In genomic region chr17:49935602-49936205, GRCm38 (mm10) we compare ENCODE assay signal across 8 mouse cellular contexts.
DNase-seq lines count a peak whose midpoint lies in the region; ATAC-seq and TF ChIP-seq lines count a peak whose summit lies in the region.

No protein-coding gene starts in this region.

- WGBS in limb, embryonic 10.5 days, result 6% methylated on average over 4 of the region's 4 CpGs
- whole genome bisulfite sequencing in midbrain, postnatal 0 days, result 0% methylated on average over 4 of the region's 4 CpGs

- intact Hi-C loops in gastrocnemius, adult 2 months (cut with DNase I), result loop anchor here (5.0 kb wide), 2 partner anchors 302 to 862 kb away; no protein-coding TSS in a partner anchor

- H3K4me1 ChIP-seq in limb, embryonic 10.5 days, result peaks cover 8% of the 10 kb centered on the region; the same call in 1 of the 2 replicates
- no peaks in the 10 kb centered on the region for H3K4me1 ChIP-seq in midbrain, postnatal 0 days (ENCODE audit: insufficient read depth, low read length)

- ATAC-seq in midbrain, postnatal 0 days (ENCODE audit: low FRiP score), result peak; percentile 77

- H3K27me3 ChIP-seq in limb, embryonic 10.5 days (ENCODE audit: low read depth, poor library complexity, severe bottlenecking), result peaks cover 9% of the 10 kb centered on the region; the same call in 1 of the 2 replicates
- 0 out of 2 replicates have a peak, but pooled peaks cover 3% of the 10 kb centered on the region for H3K27me3 ChIP-seq in midbrain, postnatal 0 days (ENCODE audit: insufficient read depth, low read length)

- H3K36me3 ChIP-seq in limb, embryonic 10.5 days, result no peaks in the 10 kb centered on the region
- H3K36me3 ChIP-seq in midbrain, postnatal 0 days (ENCODE audit: insufficient read depth, low read length), result no peaks in the 10 kb centered on the region

- no peak overlapping the region for H3K9ac ChIP-seq in midbrain, postnatal 0 days (replicated peaks; ENCODE audit: low read length, poor library complexity, severe bottlenecking)

- no peak; the same call in 1 of the 2 replicates for TF ChIP-seq CTCF in gastrocnemius, adult 2 months (IDR thresholded peaks at IDR 0.05)
- peak; percentile 99 for TF ChIP-seq CTCF in midbrain, postnatal 0 days (IDR thresholded peaks at IDR 0.05)

- no peak overlapping the region for H3K4me2 ChIP-seq in midbrain, postnatal 0 days (ENCODE audit: low read depth, low read length, poor library complexity, severe bottlenecking)

- peak; percentile 47 for DNase-seq in ovary, postnatal 10 days (ENCODE audit: low spot score)
- no peak for DNase-seq in ovary, adult 18-20 months (ENCODE audit: low spot score)
- DNase-seq in cerebellum, postnatal 4 days (ENCODE audit: low spot score in 2 of 2), result peak; percentile 80 to 88
- peak; percentile 76 for DNase-seq in gastrocnemius, adult 2 months
- peak; percentile 75 for DNase-seq in kidney, adult 18-20 months
- DNase-seq in limb, embryonic 10.5 days (ENCODE audit: low spot score), result peak; percentile 84
- DNase-seq in midbrain, postnatal 0 days (ENCODE audit: low spot score), result peak; percentile 85
- peak; percentile 30 to 60 for DNase-seq in spleen, postnatal 14 days (ENCODE audit: low spot score in 2 of 2)

- H3K4me3 ChIP-seq in gastrocnemius, adult 2 months, result no peak overlapping the region
- no peak overlapping the region for H3K4me3 ChIP-seq in limb, embryonic 10.5 days
- no peak overlapping the region for H3K4me3 ChIP-seq in midbrain, postnatal 0 days (ENCODE audit: low read depth, low read length)

- H3K27ac ChIP-seq in gastrocnemius, adult 2 months, result no peak overlapping the region
- H3K27ac ChIP-seq in limb, embryonic 10.5 days, result no peak overlapping the region
- H3K27ac ChIP-seq in midbrain, postnatal 0 days (ENCODE audit: low read depth, low read length), result no peak overlapping the region

- no peaks in the 10 kb centered on the region for H3K9me3 ChIP-seq in limb, embryonic 10.5 days (replicated peaks)
- no peaks in the 10 kb centered on the region for H3K9me3 ChIP-seq in midbrain, postnatal 0 days (ENCODE audit: low read length)
